Mouse (Mus musculus): Measurements from ENCODE around the gene Acox3. TPM values are rescaled to one million over a fixed set of nuclear protein-coding genes. Genes with fewer than 3 reads are reported as not detected.

The Acox3 gene
- polyA plus RNA-seq, 1 experiment from 2014 or later = 10.3 TPM

DNA sequence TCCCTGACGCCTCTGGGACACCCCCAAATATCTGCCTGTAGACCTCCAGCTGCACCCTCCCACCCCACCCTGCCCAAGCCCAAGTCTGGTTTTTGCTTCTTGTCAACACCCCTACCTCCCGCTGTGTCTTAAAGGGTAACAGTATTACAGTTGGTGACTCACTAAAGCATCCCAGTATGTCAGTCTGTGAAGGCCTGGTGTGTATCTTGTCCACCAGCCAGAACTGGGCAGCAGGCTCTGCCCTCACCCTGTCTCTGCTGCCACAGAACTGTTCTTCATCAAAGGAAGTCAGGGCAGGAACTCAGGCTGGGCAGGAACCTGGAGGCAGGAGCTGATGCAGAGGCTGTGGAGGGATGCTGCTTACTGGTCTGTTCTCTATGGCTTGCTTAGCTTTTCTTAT lies 43.6 kb downstream of the Acox3 start:
- no peak overlapping the region for H3K27ac ChIP-seq
- H3K9me3 ChIP-seq = no peaks in the 10 kb centered on the region
- H3K4me1 ChIP-seq = peaks cover 1% of the 10 kb centered on the region
- no peak for DNase-seq (ENCODE audit: extremely low spot score, low spot score)
- no peaks in the 10 kb centered on the region for H3K27me3 ChIP-seq (ENCODE audit: poor library complexity, severe bottlenecking)
- H3K4me3 ChIP-seq = no peak overlapping the region
- H3K36me3 ChIP-seq (replicated peaks) = no peaks in the 10 kb centered on the region
- 87% methylated on average over 2 of the region's 2 CpGs for WGBS

DNA sequence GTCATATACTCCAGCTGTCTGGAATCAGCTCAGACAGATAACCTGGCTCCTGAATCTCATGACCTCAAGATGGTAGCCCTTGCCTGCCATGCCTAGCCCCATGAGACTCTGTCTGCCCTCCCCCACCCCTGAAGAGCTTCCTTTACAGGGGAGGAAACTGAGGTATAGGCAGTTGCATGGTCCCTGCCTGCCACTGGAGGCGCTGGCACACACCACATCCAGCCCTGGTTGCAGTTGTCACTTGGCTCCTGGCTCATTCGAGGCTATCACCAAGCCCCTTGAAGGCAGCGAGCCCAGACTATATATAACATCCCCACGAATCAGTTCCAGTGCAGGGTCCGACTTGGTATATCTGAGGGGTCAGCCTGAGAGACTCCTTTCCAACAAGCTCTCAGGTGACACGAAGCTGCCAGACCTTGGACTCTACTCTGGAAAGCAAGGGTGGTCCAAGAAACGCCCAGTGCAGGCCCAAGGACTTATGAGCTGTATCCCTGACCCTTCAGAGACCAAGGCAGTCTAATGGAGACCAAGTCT lies 44.5 kb downstream of the Acox3 start:
- Histone ChIP-seq H3K36me3 (replicated peaks) (no peaks in the 10 kb centered on the region), H3K4me1 (no peaks in the 10 kb centered on the region), H3K27me3 (ENCODE audit: poor library complexity, severe bottlenecking) (no peaks in the 10 kb centered on the region), H3K4me3 (no peak overlapping the region), H3K27ac (no peak overlapping the region), H3K9me3 (no peaks in the 10 kb centered on the region)
- 66% methylated on average over 7 of the region's 7 CpGs for WGBS
- no peak for DNase-seq (ENCODE audit: extremely low spot score, low spot score)

DNA sequence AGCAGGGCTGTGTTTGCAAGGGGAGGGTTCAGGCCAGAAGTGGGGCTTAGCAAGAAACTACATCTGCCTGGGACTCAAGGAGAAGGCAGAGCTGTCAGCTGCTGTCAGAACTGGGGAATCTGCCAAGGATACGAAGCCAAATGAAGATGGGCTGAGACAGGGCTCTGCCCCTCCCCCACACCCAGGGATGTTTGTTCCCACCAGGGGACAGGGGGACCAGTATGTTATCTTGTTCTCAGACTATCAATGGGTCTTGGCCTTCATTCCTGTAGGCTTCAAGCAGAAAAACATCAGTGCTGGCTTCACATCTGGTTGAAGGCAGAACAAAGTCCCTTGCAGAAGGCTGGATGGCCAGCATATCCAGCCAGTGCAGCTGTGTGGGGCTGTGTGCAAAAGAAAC lies 45.8 kb downstream of the Acox3 start:
- Histone ChIP-seq H3K4me3 (no peak overlapping the region), H3K36me3 (replicated peaks) (no peaks in the 10 kb centered on the region), H3K9me3 (no peaks in the 10 kb centered on the region), H3K27ac (no peak overlapping the region), H3K4me1 (no peaks in the 10 kb centered on the region), H3K27me3 (ENCODE audit: poor library complexity, severe bottlenecking) (no peaks in the 10 kb centered on the region)
- 72% methylated on average over 1 of the region's 1 CpGs for WGBS
- no peak for DNase-seq (ENCODE audit: extremely low spot score, low spot score)

DNA sequence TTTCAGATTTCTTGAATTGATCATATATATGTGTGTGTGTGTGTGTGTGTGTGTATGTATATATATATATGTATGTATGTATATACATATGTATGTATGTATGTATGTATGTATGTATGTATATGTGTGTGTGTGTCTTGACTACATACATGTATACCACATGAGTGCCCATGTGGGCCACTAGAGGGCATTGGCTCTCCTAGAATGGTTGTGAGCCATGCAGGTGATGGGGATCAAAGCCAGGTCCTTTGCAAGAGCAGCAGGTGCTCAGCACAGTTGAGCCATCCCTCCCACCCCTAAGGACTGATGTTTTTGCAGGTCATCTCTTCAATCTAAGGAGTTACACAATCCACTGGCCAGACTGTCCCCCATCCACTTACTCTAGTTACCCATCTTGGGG lies 46.5 kb downstream of the Acox3 start:
- Histone ChIP-seq H3K9me3 (no peaks in the 10 kb centered on the region), H3K27me3 (ENCODE audit: poor library complexity, severe bottlenecking) (no peaks in the 10 kb centered on the region), H3K4me3 (no peak overlapping the region), H3K4me1 (no peaks in the 10 kb centered on the region), H3K27ac (no peak overlapping the region), H3K36me3 (replicated peaks) (no peaks in the 10 kb centered on the region)
- no peak for DNase-seq (ENCODE audit: extremely low spot score, low spot score)

DNA sequence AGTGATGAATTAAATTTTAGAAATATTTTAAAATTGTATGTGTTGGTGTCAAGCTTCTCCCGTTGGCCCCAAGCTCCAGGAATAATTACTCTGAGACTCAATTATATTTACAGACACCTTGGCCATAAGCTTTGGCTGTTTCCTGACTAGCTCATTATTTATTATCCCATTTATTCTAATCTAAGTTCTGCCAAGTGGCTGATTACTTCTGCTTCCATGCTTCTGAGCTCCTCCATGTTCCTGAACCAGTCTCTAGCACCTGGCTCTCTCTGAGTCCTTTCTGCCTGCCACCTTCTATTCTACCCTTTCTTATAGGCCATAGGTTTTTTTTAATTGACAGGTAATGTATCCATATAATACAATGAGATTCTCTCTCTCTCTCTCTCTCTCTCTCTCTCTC lies 47.9 kb downstream of the Acox3 start:
- Histone ChIP-seq H3K4me3 (no peak overlapping the region), H3K27me3 (ENCODE audit: poor library complexity, severe bottlenecking) (no peaks in the 10 kb centered on the region), H3K27ac (no peak overlapping the region), H3K36me3 (replicated peaks) (no peaks in the 10 kb centered on the region), H3K9me3 (no peaks in the 10 kb centered on the region), H3K4me1 (no peaks in the 10 kb centered on the region)
- no peak for DNase-seq (ENCODE audit: extremely low spot score, low spot score)
- WGBS = 96% methylated on average over 1 of the region's 1 CpGs

DNA sequence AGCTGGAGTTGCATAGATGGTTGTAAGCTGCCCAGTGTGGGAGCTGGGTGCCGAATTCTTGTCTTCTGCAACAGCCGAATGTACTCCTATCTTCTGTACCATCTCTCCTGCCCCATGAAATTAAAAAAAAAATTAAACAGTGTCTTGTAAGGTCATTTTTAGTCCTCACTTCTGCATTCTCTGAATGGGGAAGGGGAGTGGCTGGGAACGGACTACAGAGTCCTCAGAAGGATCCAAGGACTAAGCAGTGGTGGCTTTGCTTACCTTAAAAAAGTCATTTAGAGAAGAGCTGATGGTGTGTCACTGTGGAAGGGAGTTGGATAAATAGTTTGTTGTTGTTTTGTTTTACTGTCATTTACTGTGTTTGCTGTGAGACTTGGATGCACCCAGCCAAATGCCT lies 48.4 kb downstream of the Acox3 start:
- H3K27ac ChIP-seq = no peak overlapping the region
- no peaks in the 10 kb centered on the region for H3K9me3 ChIP-seq
- no peak overlapping the region for H3K4me3 ChIP-seq
- no peaks in the 10 kb centered on the region for H3K4me1 ChIP-seq
- DNase-seq (ENCODE audit: extremely low spot score, low spot score) = no peak
- no peaks in the 10 kb centered on the region for H3K27me3 ChIP-seq (ENCODE audit: poor library complexity, severe bottlenecking)
- WGBS = 89% methylated on average over 3 of the region's 3 CpGs
- H3K36me3 ChIP-seq (replicated peaks) = no peaks in the 10 kb centered on the region

DNA sequence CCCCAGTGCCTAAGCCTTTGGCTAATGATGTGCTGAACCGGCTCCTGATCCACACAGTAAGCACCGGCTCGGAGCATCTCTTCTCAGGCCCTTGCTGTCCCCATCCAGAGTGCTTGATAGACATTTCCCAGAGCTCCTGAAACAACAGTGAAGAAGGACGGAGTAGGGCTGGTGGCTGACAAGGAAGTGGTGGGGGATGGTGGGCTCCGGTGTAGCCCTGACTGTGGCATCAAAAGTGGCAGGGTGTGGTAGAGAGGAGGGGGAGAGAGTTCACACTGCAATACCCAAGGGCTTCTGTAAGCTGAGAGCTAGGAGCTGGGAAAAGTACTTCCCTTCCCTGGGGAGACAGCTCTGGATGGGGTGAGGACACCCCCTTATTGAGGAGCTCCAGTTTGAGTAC lies 48.9 kb downstream of the Acox3 start:
- Histone ChIP-seq H3K27ac (no peak overlapping the region), H3K4me1 (no peaks in the 10 kb centered on the region), H3K4me3 (no peak overlapping the region), H3K9me3 (no peaks in the 10 kb centered on the region), H3K27me3 (ENCODE audit: poor library complexity, severe bottlenecking) (no peaks in the 10 kb centered on the region), H3K36me3 (replicated peaks) (no peaks in the 10 kb centered on the region)
- DNase-seq (ENCODE audit: extremely low spot score, low spot score) = no peak
- WGBS = 80% methylated on average over 5 of the region's 5 CpGs

DNA sequence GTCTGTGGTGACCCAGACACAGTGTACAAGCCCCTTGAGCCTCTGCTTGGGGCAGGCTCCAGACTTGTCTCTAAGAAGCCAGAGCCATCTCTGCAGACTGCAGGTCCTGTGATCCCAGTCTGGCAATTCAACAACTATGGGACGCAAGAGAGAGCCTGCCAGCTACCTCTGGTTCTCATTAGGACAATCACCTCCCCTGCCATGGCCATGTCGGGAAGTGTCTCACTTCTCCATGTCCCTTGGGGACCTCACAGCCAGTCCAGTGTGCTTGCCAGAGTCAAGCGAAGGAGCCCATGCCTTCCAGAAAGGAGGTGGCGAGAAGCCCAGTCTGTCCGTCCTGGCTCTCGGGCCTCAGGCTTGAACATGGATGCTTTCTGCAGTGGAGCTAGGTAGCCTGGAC lies 50.0 kb downstream of the Acox3 start:
- 88% methylated on average over 6 of the region's 6 CpGs for WGBS
- H3K27me3 ChIP-seq (ENCODE audit: poor library complexity, severe bottlenecking) = no peaks in the 10 kb centered on the region
- H3K27ac ChIP-seq = no peak overlapping the region
- DNase-seq (ENCODE audit: extremely low spot score, low spot score) = no peak
- no peaks in the 10 kb centered on the region for H3K9me3 ChIP-seq
- no peak overlapping the region for H3K4me3 ChIP-seq
- no peaks in the 10 kb centered on the region for H3K4me1 ChIP-seq
- H3K36me3 ChIP-seq (replicated peaks) = no peaks in the 10 kb centered on the region

DNA sequence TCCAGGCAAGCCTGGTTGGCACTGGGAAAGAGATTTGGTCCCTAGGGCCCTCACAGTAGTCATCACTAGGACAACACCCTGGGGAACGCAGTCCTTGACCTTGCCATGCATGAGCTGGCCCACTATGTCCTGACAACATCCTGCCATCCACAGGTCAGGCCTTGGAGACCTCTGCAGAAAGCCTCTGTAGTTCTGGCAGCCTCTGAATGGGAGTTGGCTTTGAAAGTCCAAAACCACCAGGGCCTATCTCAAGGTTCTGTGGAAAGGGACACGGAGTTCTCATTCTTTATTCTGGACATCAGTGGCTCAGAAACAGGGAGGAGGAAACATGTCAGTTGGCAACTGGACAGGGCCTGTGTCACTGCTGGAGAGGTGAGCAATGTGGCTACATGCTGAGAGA lies 53.2 kb downstream of the Acox3 start:
- Histone ChIP-seq H3K27me3 (ENCODE audit: poor library complexity, severe bottlenecking) (no peaks in the 10 kb centered on the region), H3K4me1 (no peaks in the 10 kb centered on the region), H3K27ac (no peak overlapping the region), H3K9me3 (no peaks in the 10 kb centered on the region), H3K4me3 (no peak overlapping the region), H3K36me3 (replicated peaks) (no peaks in the 10 kb centered on the region)
- DNase-seq (ENCODE audit: extremely low spot score, low spot score) = no peak
- WGBS = 91% methylated on average over 2 of the region's 2 CpGs

DNA sequence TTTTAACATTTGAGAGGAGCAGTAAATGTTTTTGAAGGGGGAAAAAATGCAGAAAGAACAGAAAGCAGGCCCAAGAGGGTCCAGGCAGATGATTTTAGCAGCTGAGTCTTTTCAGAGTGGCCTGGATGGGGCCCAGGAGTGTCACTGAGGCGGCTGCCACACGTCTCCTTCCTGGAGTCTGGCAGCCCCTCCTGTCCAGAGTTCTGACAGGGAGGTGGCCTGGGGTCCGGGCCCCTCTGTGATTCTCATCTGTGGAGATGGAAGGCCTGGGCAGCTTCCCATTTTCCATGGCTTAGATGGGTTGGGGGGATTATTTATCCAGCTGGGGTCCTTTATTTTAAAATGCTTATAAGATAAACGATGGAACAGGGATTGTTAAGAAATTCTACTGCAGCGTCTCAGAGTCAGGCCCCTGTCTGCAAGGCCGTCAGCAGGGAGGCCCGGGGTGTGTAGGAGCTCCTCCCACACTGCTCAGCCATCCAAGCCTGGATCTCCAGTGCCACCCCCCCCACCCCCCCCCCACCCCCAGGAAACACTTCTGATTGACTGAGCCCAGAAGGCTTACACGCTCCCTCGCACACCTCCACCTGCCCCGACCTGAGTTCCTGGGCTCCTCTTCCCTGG lies 59.2 kb downstream of the Acox3 start:
- no peak overlapping the region for H3K4me3 ChIP-seq
- H3K27me3 ChIP-seq (ENCODE audit: poor library complexity, severe bottlenecking) = no peaks in the 10 kb centered on the region
- no peak overlapping the region for H3K27ac ChIP-seq
- H3K9me3 ChIP-seq = no peaks in the 10 kb centered on the region
- no peak for DNase-seq (ENCODE audit: extremely low spot score, low spot score)
- WGBS = 71% methylated on average over 10 of the region's 10 CpGs
- peaks cover 6% of the 10 kb centered on the region; the same call in 1 of the 2 replicates for H3K4me1 ChIP-seq
- H3K36me3 ChIP-seq (replicated peaks) = no peaks in the 10 kb centered on the region

DNA sequence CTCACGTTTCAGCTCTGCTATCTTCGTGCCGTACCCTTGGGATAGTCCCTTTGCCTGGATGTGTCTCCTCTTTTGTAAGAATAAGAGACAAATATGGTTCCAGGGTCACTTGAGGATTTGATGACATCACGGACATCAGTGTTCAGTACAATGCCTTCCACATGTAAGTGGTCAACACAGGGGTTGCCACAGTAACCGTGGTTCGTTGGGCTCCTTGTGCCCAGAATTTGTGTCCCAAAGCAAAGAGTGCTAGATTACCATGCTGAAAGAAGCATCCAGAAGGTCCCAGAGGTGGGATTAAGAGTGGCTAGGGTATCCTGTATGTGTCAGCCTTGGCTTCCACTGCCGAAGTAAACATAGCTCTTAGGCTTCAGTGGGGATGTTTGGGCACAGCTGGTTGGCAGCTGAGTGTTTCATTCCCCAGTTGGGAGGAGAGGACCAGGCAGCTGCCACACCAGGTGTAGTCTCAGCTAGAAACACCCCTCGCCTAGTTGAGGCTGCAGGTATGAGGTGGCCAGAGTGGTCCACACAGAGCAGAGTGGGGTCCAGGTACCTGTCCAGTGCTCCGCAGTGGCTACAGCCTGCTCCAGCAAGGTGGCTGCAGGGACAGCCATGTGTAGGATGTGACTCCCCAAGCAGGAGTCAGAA lies 60.7 kb downstream of the Acox3 start:
- WGBS = 87% methylated on average over 9 of the region's 9 CpGs
- Histone ChIP-seq H3K4me1 (peaks cover 6% of the 10 kb centered on the region; the same call in 1 of the 2 replicates), H3K9me3 (no peaks in the 10 kb centered on the region), H3K4me3 (no peak overlapping the region), H3K27me3 (ENCODE audit: poor library complexity, severe bottlenecking) (no peaks in the 10 kb centered on the region), H3K36me3 (replicated peaks) (no peaks in the 10 kb centered on the region), H3K27ac (no peak overlapping the region)
- no peak for DNase-seq (ENCODE audit: extremely low spot score, low spot score)

DNA sequence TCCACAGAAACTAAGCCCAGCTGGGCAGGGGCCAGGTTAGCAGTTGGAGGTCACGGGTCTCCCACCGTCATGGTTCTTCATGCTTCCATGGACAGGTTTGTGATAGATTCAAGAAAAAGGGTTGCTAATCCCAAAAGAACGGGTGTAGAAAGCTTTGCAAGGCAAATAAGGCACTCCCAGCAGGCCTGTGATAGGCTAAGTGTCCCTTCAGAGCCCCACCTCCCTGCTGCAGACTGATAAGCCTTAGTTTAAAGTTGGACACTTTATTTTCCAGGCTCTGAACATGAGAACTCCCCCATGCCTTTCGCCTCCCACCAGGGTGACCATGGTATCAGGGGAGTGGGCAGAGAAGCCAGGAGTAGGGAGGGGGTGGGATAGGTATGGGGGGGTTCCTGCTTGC lies 61.2 kb downstream of the Acox3 start:
- no peak overlapping the region for H3K27ac ChIP-seq
- no peaks in the 10 kb centered on the region for H3K36me3 ChIP-seq (replicated peaks)
- no peaks in the 10 kb centered on the region for H3K27me3 ChIP-seq (ENCODE audit: poor library complexity, severe bottlenecking)
- no peak overlapping the region for H3K4me3 ChIP-seq
- DNase-seq (ENCODE audit: extremely low spot score, low spot score) = no peak
- peaks cover 6% of the 10 kb centered on the region; the same call in 1 of the 2 replicates for H3K4me1 ChIP-seq
- WGBS = 67% methylated on average over 4 of the region's 4 CpGs
- H3K9me3 ChIP-seq = no peaks in the 10 kb centered on the region

DNA sequence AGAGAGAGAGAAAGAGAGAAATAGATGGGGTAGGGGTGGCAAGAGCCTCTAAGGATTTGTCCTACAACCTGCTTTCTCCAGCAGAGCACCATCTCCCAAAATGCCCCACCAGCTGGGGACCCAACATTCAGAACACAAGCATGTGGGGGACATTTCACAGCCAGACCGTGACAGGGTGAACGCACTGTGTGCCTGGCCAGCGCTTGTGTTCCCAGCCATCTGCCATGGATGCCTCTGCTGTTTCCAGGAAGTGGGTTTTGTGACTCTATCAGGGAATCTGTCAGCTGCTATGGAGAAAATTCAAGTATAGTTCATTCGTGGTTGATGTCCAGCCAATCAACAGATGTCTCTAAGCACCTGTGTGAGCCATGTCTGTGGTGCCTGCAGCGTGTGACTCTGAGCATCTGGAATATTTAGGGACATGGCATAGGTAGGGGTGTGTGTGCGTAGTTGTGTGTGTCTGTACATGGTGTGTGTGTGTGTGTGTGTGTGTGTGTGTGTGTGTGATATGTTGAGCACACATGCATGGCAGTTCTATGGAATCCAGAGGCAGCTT lies 63.2 kb downstream of the Acox3 start:
- no peak for DNase-seq (ENCODE audit: extremely low spot score, low spot score)
- Histone ChIP-seq H3K27ac (no peak overlapping the region), H3K36me3 (replicated peaks) (no peaks in the 10 kb centered on the region), H3K4me3 (no peak overlapping the region), H3K4me1 (peaks cover 6% of the 10 kb centered on the region; the same call in 1 of the 2 replicates), H3K9me3 (no peaks in the 10 kb centered on the region), H3K27me3 (ENCODE audit: poor library complexity, severe bottlenecking) (no peaks in the 10 kb centered on the region)
- whole genome bisulfite sequencing = 87% methylated on average over 6 of the region's 6 CpGs
